Mouse (Mus musculus) thymus, postnatal 10 days (tissue): ENCODE data around the gene Aebp2.
"Not testable (repeated sequence)": the region's sequence is repeated elsewhere in the genome, so short reads cannot be mapped to it uniquely, and the experiment has no call there.

ENCODE experiments used
- DNase-seq, 2 experiments: peaks; one replicate each; pipeline ENCODE4 v3.0.0; 2021; ENCODE audit warnings: low spot score in 2 of 2

Gene Aebp2

GRCm38 (mm10) chr6:140622391-140623225 lies at the start of gene Aebp2:
TSS of gene Aebp2 (plus strand) at chr6:140622663.
- peak in 1 of 2 experiments; percentile 40 for DNase-seq

- no peak for DNase-seq
Observed at GRCm38 (mm10) chr6:140574943-140575342, 47.5 kb upstream of the Aebp2 start.

- DNase-seq, result no peak
Observed at GRCm38 (mm10) chr6:140576133-140576532, 46.3 kb upstream of the Aebp2 start.

- no peak for DNase-seq
Observed at GRCm38 (mm10) chr6:140576961-140577821, 45.3 kb upstream of the Aebp2 start.

GRCm38 (mm10) chr6:140577822-140578170 lies 44.7 kb upstream of the Aebp2 start:
- DNase-seq, result no peak

- not testable (repeated sequence) for DNase-seq
Observed at GRCm38 (mm10) chr6:140578985-140579384, 43.5 kb upstream of the Aebp2 start.

GRCm38 (mm10) chr6:140580170-140580569 lies 42.3 kb upstream of the Aebp2 start:
- no peak for DNase-seq

GRCm38 (mm10) chr6:140586714-140587259 lies 35.7 kb upstream of the Aebp2 start:
- DNase-seq, result no peak

- DNase-seq, result no peak
Observed at GRCm38 (mm10) chr6:140591331-140591730, 31.1 kb upstream of the Aebp2 start.

GRCm38 (mm10) chr6:140592713-140593112 lies 29.8 kb upstream of the Aebp2 start:
- DNase-seq, result no peak

- no peak for DNase-seq
Observed at GRCm38 (mm10) chr6:140593420-140594170, 28.9 kb upstream of the Aebp2 start.

- DNase-seq, result not testable (repeated sequence)
Observed at GRCm38 (mm10) chr6:140595551-140595950, 26.9 kb upstream of the Aebp2 start.

GRCm38 (mm10) chr6:140597381-140598329 lies 24.8 kb upstream of the Aebp2 start:
- DNase-seq, result no peak

- DNase-seq, result peak; percentile 27 to 42
Observed at GRCm38 (mm10) chr6:140598516-140598915, 23.9 kb upstream of the Aebp2 start.

GRCm38 (mm10) chr6:140599337-140599736 lies 23.1 kb upstream of the Aebp2 start:
- no peak for DNase-seq

GRCm38 (mm10) chr6:140600671-140601070 lies 21.8 kb upstream of the Aebp2 start:
- DNase-seq, result not testable (repeated sequence)

GRCm38 (mm10) chr6:140601175-140601574 lies 21.3 kb upstream of the Aebp2 start:
- no peak for DNase-seq

- DNase-seq, result no peak
Observed at GRCm38 (mm10) chr6:140603228-140603944, 19.1 kb upstream of the Aebp2 start.

- not testable (repeated sequence) for DNase-seq
Observed at GRCm38 (mm10) chr6:140605173-140605572, 17.3 kb upstream of the Aebp2 start.

GRCm38 (mm10) chr6:140605732-140606131 lies 16.7 kb upstream of the Aebp2 start:
- no peak for DNase-seq
